Mouse (Mus musculus): Measurements from ENCODE around the gene Ncor2. TPM values are rescaled to one million over a fixed set of nuclear protein-coding genes. Genes with fewer than 3 reads are reported as not detected.
"Not testable (repeated sequence)": the region's sequence is repeated elsewhere in the genome, so short reads cannot be mapped to it uniquely, and the experiment has no call there.

Gene Ncor2
- 9.7 and 16.9 TPM in 2 replicates for total RNA-seq (2017)

DNA sequence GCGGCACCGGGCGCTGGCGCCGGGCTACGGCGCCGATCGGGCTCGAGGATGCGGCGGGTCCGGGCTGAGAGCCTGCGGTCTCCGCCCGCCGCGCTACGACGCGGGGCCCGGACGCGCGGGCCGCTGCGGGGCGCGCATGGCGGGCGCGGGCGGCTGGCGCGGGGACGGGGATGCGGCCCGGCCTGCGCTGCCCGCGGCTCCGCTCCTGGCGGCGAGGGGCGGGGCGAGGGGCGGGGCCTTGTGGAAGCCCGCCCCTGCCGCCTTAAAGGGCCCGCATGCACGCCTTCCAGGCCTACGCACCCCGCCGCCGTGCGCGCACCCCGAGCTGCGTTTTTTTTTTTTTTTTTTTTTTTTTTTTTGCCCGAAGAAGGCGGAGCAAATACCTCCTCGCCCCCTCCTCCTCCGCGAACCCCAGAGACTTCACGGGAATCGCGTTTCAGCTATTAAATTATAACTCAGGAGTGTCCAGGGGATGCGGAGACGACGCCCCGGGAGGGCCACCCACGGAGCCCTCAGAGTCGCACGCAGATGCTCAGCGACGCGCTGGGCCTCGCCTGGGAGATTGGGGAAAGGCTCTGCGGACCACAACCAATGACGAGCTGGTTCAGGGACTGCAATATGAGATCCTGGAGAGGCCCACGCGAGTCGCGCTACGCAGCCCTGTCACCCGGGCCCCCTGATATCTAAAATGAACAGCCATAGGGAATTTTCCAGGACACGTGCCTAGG, at the start of gene Ncor2:
Gene Ncor2 (minus strand): TSS at position 213 of the 728 bp plus-strand sequence.
- ATAC-seq (replicated peaks; ENCODE audit: low read depth, poor library complexity, severe bottlenecking): peak; percentile 13

DNA sequence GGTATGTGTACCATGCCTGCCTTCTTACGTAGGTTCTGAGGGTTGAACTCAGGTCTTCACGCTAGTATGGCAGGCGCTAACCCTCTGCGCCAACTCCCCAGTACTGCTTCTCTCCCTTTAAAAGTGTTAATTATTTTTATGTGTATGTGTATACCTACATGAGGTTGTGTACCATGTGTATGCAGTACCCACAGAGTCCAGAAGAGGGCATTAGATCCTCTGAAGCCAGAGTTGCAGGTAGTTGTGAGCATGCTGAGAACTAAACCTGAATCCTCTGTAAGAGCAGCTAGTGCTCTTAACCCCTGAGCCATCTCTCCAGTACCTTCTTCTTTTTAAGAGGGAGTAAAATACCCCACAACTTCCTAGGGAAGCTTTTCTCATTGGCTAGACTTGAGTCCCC, 48.7 kb upstream of the Ncor2 start:
- ATAC-seq (replicated peaks; ENCODE audit: low read depth, poor library complexity, severe bottlenecking): no peak

- 0 out of 2 replicates have a peak, but pooled peaks have one; percentile 32 for ATAC-seq (replicated peaks; ENCODE audit: low read depth, poor library complexity, severe bottlenecking)
These were observed 47.2 kb upstream of the Ncor2 start for GRCm38 (mm10) chr5:125226229-125226634.

DNA sequence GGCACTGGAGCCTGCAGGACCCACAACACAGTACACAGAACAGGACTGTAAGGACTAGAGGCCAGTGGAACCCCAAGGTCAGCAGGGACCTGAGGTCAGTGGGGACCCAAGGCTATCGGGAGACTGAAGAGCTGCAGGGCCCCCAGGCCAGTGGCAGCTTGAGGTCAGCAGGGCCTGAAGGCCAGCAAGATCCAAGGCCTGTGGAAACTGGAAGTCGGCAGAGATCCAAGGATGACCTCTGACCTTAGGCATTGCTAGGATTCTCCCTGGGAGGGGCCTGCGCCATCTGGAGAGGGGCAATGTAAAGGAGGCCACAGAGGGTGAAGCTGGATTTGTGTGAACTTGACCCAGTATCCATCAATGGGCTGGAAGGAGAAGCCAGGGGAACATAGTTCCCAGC, 45.9 kb upstream of the Ncor2 start:
- no peak for ATAC-seq (replicated peaks; ENCODE audit: low read depth, poor library complexity, severe bottlenecking)

DNA sequence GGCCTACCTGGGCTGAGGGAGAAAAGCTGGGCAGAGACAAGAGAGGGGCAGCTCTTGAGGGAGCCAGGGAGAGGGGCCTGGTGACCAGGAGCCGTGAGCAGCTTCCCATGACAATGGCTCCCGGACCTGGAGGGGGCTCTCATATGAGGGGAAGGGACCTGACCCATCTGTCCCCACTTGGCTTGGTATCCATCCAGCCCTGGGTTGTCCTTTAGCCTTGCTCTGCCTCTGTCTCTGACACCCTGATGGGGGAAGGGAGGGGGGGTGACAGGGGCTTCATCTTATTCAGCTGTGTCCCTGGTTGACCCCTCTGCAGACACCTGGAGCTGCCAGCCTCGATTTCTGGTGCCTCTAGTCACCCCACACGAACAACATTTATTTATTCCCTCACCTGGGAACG, 44.9 kb upstream of the Ncor2 start:
- ATAC-seq (replicated peaks; ENCODE audit: low read depth, poor library complexity, severe bottlenecking): no peak

DNA sequence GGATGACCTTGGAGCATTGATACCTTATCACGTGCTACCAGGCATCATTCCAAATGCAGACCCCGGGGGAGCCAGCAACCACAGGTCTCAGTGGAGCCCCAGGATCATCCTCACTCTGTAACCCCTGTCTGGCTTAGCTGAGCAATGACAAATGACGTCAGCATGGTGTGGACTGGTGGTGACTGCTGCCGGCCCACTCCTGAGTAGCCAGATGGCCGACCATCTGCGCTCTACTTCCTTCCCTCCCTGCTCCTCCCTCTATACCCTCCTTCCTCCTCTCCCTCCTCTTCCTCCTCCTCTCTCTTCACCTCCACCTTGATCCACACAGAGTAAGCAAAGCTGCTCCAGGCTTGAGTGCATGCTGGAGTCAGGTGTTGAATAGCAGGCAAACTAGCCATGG, 43.7 kb upstream of the Ncor2 start:
- ATAC-seq (replicated peaks; ENCODE audit: low read depth, poor library complexity, severe bottlenecking): 0 out of 2 replicates have a peak, but pooled peaks have one; percentile 22

DNA sequence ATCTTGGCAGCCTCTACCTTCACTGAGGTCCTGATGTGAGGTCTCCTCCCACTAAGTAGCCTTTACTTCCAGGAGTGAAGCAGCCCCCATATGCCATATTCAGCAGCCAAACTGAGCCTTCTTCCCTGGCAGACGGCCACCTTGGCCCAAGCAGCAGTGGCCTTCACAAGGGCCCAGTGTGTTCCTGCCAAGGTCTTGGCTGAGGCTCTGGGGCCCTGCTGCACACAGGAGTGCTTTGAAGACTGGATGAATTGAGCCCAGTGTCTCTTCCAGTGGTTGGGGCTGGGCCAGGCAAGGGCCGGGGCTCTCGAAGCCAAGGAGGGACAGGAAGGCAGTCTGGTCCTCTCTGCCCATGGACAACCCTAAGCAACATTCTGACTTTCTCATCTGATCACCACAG, 42.8 kb upstream of the Ncor2 start:
- ATAC-seq (replicated peaks; ENCODE audit: low read depth, poor library complexity, severe bottlenecking): no peak

DNA sequence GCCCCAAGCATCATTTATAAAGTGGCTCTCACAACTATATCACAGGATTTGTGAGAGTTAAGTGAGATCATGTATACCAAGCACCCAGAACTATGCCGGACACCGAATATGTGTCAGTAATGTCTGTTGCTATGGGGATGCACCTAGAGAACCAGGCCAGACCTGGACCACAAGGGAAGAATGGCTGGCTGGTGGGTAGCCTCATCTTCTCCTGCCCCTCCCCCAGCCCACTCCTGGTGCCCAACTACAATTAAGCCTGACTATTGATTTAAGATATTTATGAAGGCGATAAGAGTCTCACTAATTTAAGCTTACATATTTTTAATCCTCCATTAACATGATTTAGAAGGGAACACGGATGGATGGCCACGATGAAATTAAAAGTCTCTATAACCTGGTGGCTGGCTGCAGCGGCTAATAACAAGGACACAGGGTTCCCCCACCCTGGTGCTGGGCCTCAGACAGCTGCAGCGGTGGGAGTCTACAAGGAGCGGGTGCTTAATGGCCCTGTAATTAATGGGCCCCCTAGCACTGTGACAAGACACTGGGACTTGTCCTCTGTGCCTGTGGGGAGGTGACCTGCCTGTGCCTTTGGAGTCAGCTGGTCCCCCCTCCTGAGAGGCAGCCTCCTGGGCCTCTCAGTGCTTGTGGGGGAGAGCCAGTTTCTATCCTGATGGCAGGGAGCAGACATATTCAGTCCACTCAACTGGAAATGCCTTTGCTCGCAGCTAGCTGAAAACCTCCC, 38.6 kb upstream of the Ncor2 start:
- no peak for ATAC-seq (replicated peaks; ENCODE audit: low read depth, poor library complexity, severe bottlenecking)

DNA sequence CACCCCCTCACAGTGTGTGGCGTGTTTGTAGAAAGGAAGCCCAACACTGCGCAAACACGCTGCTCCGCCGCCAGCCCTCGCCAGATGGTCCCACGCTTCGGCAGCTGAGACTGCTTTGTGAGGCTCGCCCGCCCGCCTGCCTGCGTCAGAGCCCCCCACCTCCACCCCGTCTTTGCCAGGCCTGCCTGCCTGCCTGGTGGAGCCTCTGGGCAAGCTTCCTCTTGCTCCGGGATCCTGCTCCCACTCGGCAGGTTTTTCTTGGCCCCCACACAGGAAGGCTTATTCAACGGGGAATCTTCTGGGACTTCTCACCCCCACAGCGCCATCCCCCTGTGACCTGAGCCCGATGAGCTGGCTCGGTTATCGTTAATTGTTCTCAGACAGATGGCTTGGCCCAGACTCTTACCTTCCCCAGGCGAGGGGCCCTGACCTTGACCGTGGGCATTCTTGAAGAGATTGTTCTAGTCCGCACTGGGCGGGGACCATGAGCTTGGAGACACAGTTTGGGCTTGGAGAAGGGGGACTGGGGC, 37.0 kb upstream of the Ncor2 start:
- ATAC-seq (replicated peaks; ENCODE audit: low read depth, poor library complexity, severe bottlenecking): peak; percentile 55

GRCm38 (mm10) chr5:125215346-125215929, 36.4 kb upstream of the Ncor2 start:
- no peak for ATAC-seq (replicated peaks; ENCODE audit: low read depth, poor library complexity, severe bottlenecking)

DNA sequence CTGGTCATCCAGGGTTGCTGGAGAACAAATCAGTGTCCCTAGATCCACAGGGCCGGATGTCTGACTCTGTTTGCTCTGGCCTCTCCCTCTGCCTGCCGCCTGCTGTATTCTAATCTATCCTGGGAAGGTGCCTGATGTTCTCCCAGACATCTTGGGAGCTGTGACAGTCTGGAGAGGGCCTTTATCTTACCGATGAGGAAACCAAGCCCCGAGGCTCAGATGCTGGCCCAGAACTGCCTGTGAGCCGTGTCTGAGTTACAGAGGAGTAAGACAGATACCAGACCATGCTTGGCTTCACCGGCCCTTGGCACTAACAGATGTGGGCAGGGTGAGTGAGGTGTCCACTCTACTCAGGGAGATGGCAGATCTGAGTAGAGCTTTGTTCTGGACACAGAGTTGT, 35.0 kb upstream of the Ncor2 start:
- no peak for ATAC-seq (replicated peaks; ENCODE audit: low read depth, poor library complexity, severe bottlenecking)

GRCm38 (mm10) chr5:125204910-125205309, 25.9 kb upstream of the Ncor2 start:
- ATAC-seq (replicated peaks; ENCODE audit: low read depth, poor library complexity, severe bottlenecking): not testable (repeated sequence)

GRCm38 (mm10) chr5:125204199-125204815, 25.3 kb upstream of the Ncor2 start:
- ATAC-seq (replicated peaks; ENCODE audit: low read depth, poor library complexity, severe bottlenecking): no peak

DNA sequence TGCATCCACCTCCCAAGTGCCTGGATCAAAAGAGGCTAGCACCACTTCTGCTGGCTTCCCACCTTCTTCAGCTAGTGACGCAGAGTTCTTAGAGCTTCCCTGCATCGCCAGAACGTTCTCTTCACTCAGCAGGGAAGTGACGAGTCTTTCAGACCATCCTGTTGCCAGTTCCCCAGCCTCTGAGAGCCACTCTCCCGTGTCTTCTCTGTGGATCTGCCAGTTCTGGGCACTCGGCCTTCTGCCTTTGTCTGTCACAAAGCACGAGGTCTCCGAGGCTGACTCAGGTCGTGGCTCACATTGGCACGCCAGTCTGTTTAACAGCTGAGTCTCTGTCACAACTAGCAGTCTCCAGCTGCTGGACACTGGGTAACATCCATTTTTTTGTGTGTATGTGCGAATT, 24.7 kb upstream of the Ncor2 start:
- ATAC-seq (replicated peaks; ENCODE audit: low read depth, poor library complexity, severe bottlenecking): no peak

- ATAC-seq (replicated peaks; ENCODE audit: low read depth, poor library complexity, severe bottlenecking): peak; percentile 81
These were observed 24.1 kb upstream of the Ncor2 start for GRCm38 (mm10) chr5:125203099-125203498.

- ATAC-seq (replicated peaks; ENCODE audit: low read depth, poor library complexity, severe bottlenecking): no peak
These were observed 23.1 kb upstream of the Ncor2 start for GRCm38 (mm10) chr5:125202100-125202499.

GRCm38 (mm10) chr5:125199086-125199485, 20.1 kb upstream of the Ncor2 start:
- no peak for ATAC-seq (replicated peaks; ENCODE audit: low read depth, poor library complexity, severe bottlenecking)

DNA sequence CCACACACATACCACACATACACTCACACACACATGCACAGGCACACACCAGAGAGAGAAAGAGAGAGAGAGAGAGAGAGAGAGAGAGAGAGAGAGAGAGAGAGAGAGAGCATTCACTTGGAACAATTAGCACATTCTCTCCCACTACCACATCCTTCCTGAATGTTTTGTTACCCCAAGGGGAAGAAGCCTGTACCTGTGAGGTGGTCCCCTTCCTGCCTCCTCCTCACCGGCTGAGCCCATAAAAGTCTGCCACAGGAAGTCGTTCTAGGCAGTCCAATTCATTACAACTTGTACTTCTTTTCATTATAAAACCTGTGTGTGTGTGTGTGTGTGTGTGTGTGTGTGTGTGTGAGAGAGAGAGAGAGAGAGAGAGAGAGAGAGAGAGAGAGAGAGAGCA, 18.3 kb upstream of the Ncor2 start:
- ATAC-seq (replicated peaks; ENCODE audit: low read depth, poor library complexity, severe bottlenecking): not testable (repeated sequence)

DNA sequence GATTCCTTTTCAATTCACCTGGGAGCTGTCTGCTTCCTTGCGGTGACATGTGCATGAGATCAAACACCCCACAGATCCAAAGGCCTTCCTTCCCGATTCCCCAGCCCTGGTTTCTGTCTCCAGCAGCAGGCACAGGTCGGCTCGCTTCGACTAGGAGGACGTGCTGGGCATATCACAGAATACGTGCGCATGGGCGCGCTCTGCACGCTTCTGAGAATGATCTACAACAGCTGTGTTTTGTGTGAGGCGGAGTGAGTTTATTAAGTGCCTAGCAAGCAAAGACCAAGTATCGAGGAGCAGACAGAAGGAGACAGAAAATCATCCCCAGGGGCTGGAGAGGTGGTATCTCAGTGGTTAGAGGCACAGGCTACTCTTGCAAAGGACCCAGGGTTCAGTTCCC, 17.0 kb upstream of the Ncor2 start:
- no peak for ATAC-seq (replicated peaks; ENCODE audit: low read depth, poor library complexity, severe bottlenecking)

DNA sequence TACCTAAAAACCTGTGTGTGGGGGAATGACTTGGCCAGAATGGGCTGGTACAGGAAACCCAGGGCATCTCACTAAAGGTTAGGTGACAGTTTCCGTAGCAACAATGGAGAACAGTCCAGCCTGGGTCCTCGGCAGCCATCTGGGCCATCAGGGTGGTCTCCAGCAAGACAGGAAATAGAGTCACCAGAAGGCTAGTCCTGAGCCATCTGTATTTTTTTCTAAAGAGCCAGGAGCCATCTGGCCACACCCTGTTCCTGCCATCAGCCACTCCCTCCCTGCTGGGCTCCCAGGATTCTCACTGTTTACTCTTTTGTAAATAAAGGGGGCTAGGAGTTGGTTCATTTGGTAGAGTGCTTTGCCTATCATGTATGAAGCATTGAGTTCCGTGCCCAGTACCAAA, 16.1 kb upstream of the Ncor2 start:
- ATAC-seq (replicated peaks; ENCODE audit: low read depth, poor library complexity, severe bottlenecking): no peak
